Mouse (Mus musculus) liver, adult 2 months (tissue): ENCODE measurements around the gene Gm20388.

Source experiments
- CTCF ChIP-seq: fragments of 200-500 bp; IDR thresholded peaks from 2 replicates; pipeline ENCODE4 v1.5.1; 2011; ENCODE audit warnings: low read depth, low read length, control low read depth
- POLR2A ChIP-seq: fragments of 200-500 bp; IDR thresholded peaks from 2 replicates; pipeline ENCODE4 v1.6.1; 2011; ENCODE audit warnings: low read length, control low read depth; ENCODE audit not compliant: insufficient read depth; ENCODE audit errors: extremely low read depth

- TF ChIP-seq CTCF (no peak), POLR2A (no peak)
Measured at GRCm38 (mm10) chr8:123188841-123189240, 3278.2 kb downstream of the Gm20388 start.
